Mouse (Mus musculus) forebrain, embryonic 13.5 days (tissue): ENCODE measurements at regions not wholly inside any gene's neighbourhood (a gene's known extent, or its start where the extent isn't known, plus 50 kb on each side); places are given as distances from the start of the nearest gene placed in this dataset.
A peak's percentile ranks its signal among the peaks of the same experiment; 100 is the strongest.

Experiments used
- ATAC-seq: fragments of 200-750 bp; cut with Nextera tagmentation; 2 replicates; pipeline ENCODE4 v1.8.0; 2017
- H3K27ac ChIP-seq: fragments of 300-500 bp; sonication (generic); 2 replicates; pipeline ENCODE4 v1.5.1; 2015; ENCODE audit warnings: inconsistent platforms, mild to moderate bottlenecking, moderate library complexity
- H3K27me3 ChIP-seq: fragments of 300-500 bp; sonication (generic); 2 replicates; pipeline ENCODE4 v1.6.1; 2015; ENCODE audit warnings: mild to moderate bottlenecking, inconsistent platforms
- H3K36me3 ChIP-seq: fragments of 300-500 bp; sonication (generic); 2 replicates; pipeline ENCODE4 v1.6.1; 2015; ENCODE audit warnings: mild to moderate bottlenecking, inconsistent platforms; ENCODE audit not compliant: poor library complexity, severe bottlenecking
- H3K4me1 ChIP-seq: fragments of 300-500 bp; sonication (generic); 2 replicates; pipeline ENCODE4 v1.6.1; 2015; ENCODE audit warnings: inconsistent platforms
- H3K4me2 ChIP-seq: fragments of 300-500 bp; sonication (generic); 2 replicates; pipeline ENCODE4 v1.6.1; 2015; ENCODE audit warnings: inconsistent platforms, mild to moderate bottlenecking, moderate library complexity
- H3K4me3 ChIP-seq: fragments of 300-500 bp; sonication (generic); 2 replicates; pipeline ENCODE4 v1.5.1; 2015; ENCODE audit warnings: mild to moderate bottlenecking, inconsistent platforms
- H3K9ac ChIP-seq: fragments of 300-500 bp; sonication (generic); 2 replicates; pipeline ENCODE4 v1.6.1; 2015; ENCODE audit warnings: mild to moderate bottlenecking, inconsistent platforms
- H3K9me3 ChIP-seq: fragments of 300-500 bp; sonication (generic); replicated peaks from 2 replicates; pipeline ENCODE4 v1.6.1; 2016; ENCODE audit warnings: inconsistent platforms
- WGBS: fragments of 180-500 bp; shearing (Covaris S2); methylation state at CpG from one replicate; pipeline ENCODE4 v1.1.7; 2015; 5-methylcytosine and 5-hydroxymethylcytosine counted together

DNA sequence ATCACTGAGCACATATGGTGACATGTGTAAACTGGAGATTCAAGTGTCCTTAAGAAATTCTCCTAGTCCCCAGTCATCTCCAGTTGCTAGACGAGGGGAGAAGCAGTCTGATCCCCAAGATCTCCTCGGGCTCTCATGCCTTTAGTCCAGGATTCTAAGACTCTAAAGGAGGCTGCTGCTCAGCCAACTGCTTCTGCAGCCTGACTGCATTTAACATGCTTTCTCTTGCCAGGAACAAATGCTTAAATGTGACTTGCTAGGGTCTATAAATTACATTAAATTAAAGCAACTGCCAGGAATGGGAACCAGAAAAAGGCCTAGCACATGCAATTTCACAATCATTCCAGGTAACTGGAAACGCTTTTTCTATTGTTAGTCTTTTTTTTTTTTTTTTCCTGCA lies 599.8 kb upstream of the Gcfc2 start:
- Histone ChIP-seq H3K4me1 (no peaks in the 10 kb centered on the region), H3K27me3 (no peaks in the 10 kb centered on the region), H3K36me3 (no peaks in the 10 kb centered on the region), H3K4me3 (no peak overlapping the region), H3K9ac (no peak overlapping the region), H3K4me2 (no peak overlapping the region), H3K27ac (no peak overlapping the region), H3K9me3 (no peaks in the 10 kb centered on the region)
- ATAC-seq, result no peak
- 81% methylated on average over 3 of the region's 3 CpGs for WGBS

DNA sequence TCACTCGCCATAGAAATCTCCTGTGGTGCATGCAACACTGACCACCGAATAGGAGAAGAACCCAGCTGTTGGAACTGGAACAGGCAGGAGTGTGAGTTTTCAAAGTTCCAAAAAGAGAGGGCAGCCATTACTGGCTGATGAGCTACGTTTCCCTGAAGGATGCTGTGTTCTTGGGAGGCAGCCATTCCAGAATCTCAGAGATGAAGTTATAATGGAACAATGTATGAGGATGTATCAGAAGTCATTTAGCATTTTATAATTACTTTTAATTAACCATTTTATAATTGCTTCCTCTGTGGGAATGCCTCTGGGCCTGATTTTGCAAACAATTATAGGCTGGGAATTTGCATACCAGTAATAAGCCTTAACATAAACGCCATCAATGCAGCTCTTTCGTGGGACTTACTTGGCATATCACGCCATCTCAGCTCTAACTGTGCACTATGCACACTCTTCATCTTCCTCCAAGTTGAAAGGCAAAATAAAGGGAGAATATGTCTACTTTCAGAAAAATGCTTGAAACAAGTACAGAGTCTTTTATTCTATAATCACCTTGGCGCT lies 559.4 kb upstream of the Gcfc2 start:
- 63% methylated on average over 7 of the region's 7 CpGs for WGBS
- ATAC-seq, result 0 out of 2 replicates have a peak, but pooled peaks have one; percentile 27
- Histone ChIP-seq H3K4me3 (no peak overlapping the region), H3K9me3 (no peaks in the 10 kb centered on the region), H3K27me3 (no peaks in the 10 kb centered on the region), H3K4me2 (no peak overlapping the region), H3K9ac (no peak overlapping the region), H3K36me3 (no peaks in the 10 kb centered on the region), H3K27ac (no peak overlapping the region), H3K4me1 (no peaks in the 10 kb centered on the region)

DNA sequence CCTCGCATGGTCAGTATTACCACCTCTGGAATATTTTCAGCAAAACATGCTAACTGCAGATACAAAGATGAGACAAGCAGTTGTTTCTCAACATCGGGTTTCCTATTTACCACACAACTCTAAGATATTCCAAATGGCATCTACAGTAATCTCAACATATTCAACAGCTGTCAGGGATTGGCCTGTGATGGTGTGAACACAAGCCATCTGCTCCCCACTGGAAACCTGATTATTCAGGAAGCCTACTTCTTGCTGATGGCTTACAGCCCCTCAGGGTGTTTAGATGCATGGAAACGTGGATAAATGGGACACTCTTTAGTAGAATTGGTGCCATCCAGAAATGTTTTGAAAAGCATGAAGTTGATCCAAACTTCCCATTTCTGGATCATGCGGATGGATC lies 535.0 kb upstream of the Gcfc2 start:
- H3K4me3 ChIP-seq, result no peak overlapping the region
- H3K27ac ChIP-seq, result no peak overlapping the region
- no peaks in the 10 kb centered on the region for H3K36me3 ChIP-seq
- H3K9ac ChIP-seq, result no peak overlapping the region
- no peaks in the 10 kb centered on the region for H3K9me3 ChIP-seq
- no peaks in the 10 kb centered on the region for H3K27me3 ChIP-seq
- H3K4me2 ChIP-seq, result no peak overlapping the region
- no peak; the same call in 1 of the 2 replicates for ATAC-seq
- no peaks in the 10 kb centered on the region for H3K4me1 ChIP-seq
- whole genome bisulfite sequencing, result 84% methylated on average over 4 of the region's 4 CpGs

DNA sequence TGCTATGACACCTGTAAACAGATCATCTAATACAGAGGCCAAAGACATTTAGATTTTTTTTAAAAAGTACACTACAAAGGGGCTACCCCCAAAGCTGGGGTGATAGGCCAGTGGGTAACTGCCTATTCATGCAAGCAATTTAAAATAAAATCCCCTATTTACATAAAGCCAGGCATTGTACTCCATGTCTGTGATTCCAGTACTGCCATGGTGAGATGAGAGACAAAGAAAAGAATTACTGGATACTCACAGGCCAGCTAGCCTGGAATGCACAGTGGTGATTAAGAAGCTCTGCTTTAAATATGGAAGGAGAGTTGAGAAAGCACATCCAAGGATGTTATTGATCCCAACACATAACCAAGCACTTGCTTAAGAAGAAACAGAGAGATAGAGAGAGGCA lies 520.3 kb upstream of the Gcfc2 start:
- no peak overlapping the region for H3K9ac ChIP-seq
- no peaks in the 10 kb centered on the region for H3K9me3 ChIP-seq
- no peak for ATAC-seq
- H3K4me3 ChIP-seq, result no peak overlapping the region
- H3K36me3 ChIP-seq, result no peaks in the 10 kb centered on the region
- no peak overlapping the region for H3K27ac ChIP-seq
- no peaks in the 10 kb centered on the region for H3K4me1 ChIP-seq
- H3K4me2 ChIP-seq, result no peak overlapping the region
- H3K27me3 ChIP-seq, result no peaks in the 10 kb centered on the region

DNA sequence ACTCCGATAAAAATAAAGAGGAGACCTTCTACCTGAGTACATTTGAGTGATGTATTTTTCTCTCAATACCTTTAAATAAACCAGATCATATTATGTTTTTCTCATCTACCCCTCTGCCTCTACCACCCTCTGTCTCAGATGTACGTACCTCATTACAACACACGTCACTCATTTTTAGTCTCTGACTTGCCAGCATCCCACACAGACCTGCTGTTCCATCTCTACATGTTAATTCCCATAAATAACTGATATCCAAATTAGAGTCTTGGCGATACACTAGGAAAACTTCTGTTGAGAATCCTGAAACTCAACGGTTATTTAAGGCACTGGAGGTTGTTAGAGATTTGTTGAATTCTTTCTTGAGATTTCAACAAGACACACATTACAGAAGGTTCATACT lies 509.9 kb upstream of the Gcfc2 start:
- Histone ChIP-seq H3K27me3 (no peaks in the 10 kb centered on the region), H3K4me2 (no peak overlapping the region), H3K4me1 (no peaks in the 10 kb centered on the region), H3K9me3 (no peaks in the 10 kb centered on the region), H3K27ac (no peak overlapping the region), H3K4me3 (no peak overlapping the region), H3K36me3 (no peaks in the 10 kb centered on the region), H3K9ac (no peak overlapping the region)
- WGBS, result 91% methylated on average over 5 of the region's 5 CpGs
- ATAC-seq, result no peak

DNA sequence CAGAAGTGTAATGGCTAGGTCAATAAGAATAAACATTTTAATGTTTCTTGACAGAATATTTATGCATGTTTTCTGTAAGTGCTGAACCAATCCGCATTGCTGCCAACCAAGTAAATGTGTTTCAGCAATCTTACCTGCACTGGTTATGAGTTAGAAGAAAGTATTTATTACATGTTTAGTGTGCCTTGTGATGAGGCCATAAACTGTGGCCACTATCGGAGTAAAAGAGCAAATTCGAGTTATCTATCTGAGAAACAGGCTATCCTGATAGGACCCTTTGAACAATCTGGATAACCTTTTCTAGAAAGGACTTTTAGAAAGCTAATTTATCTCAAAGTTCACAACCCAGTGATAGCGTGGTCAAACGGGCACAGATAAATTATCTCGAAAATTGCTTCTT lies 488.7 kb upstream of the Gcfc2 start:
- no peak for ATAC-seq
- no peak overlapping the region for H3K27ac ChIP-seq
- 95% methylated on average over 6 of the region's 6 CpGs for WGBS
- H3K9ac ChIP-seq, result no peak overlapping the region
- H3K9me3 ChIP-seq, result no peaks in the 10 kb centered on the region
- H3K27me3 ChIP-seq, result no peaks in the 10 kb centered on the region
- no peak overlapping the region for H3K4me2 ChIP-seq
- no peak overlapping the region for H3K4me3 ChIP-seq
- H3K4me1 ChIP-seq, result no peaks in the 10 kb centered on the region
- no peaks in the 10 kb centered on the region for H3K36me3 ChIP-seq

DNA sequence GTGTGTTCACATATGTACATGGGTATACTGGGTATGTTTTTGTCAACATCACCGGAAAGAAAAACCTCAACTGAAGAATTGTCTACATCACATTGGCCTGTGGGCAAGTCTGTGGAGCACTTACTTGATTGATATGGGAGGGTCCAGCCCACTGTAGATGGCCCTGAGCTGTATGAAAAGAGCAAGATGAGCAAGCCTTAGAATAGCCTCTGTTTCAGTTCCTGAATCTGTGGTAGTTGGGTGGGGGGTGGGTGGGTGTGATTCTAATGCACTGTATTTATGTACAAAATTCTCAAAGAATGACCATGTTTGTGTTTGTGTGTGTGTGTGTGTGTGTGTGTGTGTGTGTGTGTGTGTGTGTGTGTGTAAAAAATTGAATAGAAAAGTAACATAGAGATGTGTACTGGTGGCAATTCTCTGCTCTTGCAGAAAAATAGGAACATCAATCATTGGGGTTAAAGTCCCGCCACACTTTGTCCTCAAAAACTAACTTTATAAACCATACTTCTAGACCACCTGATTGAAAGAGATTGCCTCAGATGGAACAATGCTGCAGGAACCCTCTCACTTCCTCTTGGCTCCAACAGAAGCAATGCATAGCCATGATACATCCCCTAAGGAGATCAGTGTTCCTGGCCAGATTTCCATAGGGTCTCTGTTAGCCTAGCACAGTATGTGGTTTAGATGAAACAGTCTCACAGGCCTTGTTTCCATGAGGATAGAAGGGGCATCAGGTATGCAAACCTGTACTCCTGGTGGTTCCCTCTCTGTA lies 484.3 kb upstream of the Gcfc2 start:
- no peak for ATAC-seq
- no peaks in the 10 kb centered on the region for H3K4me1 ChIP-seq
- H3K4me2 ChIP-seq, result no peak overlapping the region
- H3K4me3 ChIP-seq, result no peak overlapping the region
- H3K27me3 ChIP-seq, result no peaks in the 10 kb centered on the region
- no peak overlapping the region for H3K9ac ChIP-seq
- no peak overlapping the region for H3K27ac ChIP-seq
- no peaks in the 10 kb centered on the region for H3K9me3 ChIP-seq
- H3K36me3 ChIP-seq, result no peaks in the 10 kb centered on the region
- WGBS, result 94% methylated on average over 2 of the region's 2 CpGs

DNA sequence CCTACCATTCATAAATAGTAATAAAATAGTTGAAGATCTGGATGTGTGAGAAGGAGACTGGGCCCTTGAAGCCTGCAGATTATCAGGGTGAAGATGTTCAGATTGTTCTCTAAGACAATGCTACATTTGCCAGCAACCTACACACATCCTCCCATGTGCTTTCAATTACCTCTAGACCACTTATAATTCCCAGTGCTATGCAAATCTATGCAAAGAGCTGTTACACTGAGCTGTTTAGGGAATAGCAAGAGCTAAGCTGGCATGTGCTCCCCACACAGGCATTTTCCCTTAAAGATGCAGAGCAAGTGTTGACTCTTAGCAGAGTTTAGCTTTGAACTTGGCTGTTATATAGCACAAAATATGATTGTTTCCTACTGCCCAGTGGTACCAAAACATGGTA lies 482.1 kb upstream of the Gcfc2 start:
- H3K4me3 ChIP-seq, result no peak overlapping the region
- no peak for ATAC-seq
- no peaks in the 10 kb centered on the region for H3K9me3 ChIP-seq
- no peaks in the 10 kb centered on the region for H3K36me3 ChIP-seq
- H3K9ac ChIP-seq, result no peak overlapping the region
- H3K27me3 ChIP-seq, result no peaks in the 10 kb centered on the region
- H3K27ac ChIP-seq, result no peak overlapping the region
- no peaks in the 10 kb centered on the region for H3K4me1 ChIP-seq
- H3K4me2 ChIP-seq, result no peak overlapping the region

DNA sequence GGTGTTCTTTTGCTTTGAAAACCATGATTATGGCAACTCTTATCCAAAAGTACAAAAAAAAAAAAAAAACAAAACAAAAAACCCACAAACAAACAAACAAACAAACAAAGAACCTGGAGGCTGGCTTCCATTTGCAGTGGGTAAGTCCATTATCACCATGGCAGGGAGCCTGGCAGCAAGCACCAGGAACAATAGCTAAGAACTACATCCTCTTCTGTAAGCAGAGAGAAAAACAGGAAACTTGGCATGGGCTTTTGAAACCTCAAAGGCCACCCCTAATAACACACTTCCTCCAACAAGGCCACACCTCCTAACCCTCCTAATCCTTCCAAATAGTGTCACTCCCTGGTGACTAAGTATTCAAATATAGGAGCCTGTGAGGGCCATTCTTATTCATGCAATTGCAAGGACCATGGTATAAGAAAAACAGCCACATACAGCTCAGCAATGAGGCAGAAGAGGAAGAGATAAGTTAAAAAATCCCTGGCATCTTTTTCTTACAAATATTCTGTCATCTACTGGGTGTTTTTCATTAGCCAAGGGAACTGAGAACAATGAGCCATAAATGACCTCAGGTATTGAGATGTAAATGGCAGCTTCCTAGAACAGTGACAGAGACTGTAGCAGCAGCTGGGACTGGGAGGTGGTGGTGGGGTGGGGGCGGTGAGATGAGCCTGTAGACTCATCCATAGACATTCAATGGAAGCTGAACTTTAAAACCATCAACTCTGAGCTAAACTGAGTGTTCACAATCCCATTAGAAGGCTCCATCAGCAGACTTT lies 477.3 kb upstream of the Gcfc2 start:
- no peak overlapping the region for H3K4me2 ChIP-seq
- ATAC-seq, result no peak
- H3K4me3 ChIP-seq, result no peak overlapping the region
- no peaks in the 10 kb centered on the region for H3K36me3 ChIP-seq
- no peaks in the 10 kb centered on the region for H3K4me1 ChIP-seq
- no peak overlapping the region for H3K27ac ChIP-seq
- H3K9ac ChIP-seq, result no peak overlapping the region
- no peaks in the 10 kb centered on the region for H3K9me3 ChIP-seq
- WGBS, result 86% methylated on average over 1 of the region's 1 CpGs
- no peaks in the 10 kb centered on the region for H3K27me3 ChIP-seq

DNA sequence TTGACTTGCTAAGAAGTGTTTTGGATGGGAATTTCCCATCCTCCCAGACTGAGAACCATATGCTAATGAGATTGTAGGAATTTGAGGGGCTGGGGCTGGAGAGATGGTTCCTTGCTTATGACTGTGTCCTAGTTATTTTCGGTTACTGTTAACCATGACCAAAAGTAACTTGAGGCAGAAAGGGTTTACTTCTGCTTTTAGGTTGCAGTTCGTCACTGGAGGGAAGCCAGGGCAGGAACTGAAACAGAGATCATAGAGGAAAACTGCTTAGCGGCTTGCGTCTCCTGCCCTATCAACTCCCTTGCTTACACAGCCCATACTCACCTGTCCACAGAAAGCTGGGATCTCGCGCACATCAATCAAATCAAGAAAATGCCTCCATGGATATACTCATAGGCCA lies 475.8 kb upstream of the Gcfc2 start:
- WGBS, result 93% methylated on average over 6 of the region's 6 CpGs
- H3K4me3 ChIP-seq, result no peak overlapping the region
- ATAC-seq, result no peak
- H3K27ac ChIP-seq, result no peak overlapping the region
- no peaks in the 10 kb centered on the region for H3K36me3 ChIP-seq
- H3K4me2 ChIP-seq, result no peak overlapping the region
- H3K9ac ChIP-seq, result no peak overlapping the region
- H3K9me3 ChIP-seq, result no peaks in the 10 kb centered on the region
- no peaks in the 10 kb centered on the region for H3K27me3 ChIP-seq
- H3K4me1 ChIP-seq, result no peaks in the 10 kb centered on the region

DNA sequence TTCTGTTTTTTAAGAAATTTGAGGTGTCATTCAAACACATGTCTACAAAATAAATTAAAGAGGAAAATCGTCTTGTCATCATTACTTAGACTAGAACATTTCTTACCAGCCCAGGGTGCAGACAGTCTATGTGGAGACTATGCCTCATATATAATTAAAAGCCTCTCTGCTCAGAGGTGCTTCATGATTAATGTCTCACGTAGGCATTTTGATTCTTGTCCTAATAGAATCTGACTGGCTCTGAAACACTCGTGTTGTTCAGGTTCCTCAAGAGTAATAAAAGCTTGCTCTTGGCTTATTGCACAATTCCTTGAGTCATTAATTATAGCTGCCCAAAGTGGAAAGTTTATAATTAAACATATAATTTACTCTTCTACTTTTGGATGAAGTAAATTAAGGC lies 475.1 kb upstream of the Gcfc2 start:
- 66% methylated on average over 3 of the region's 3 CpGs for WGBS
- Histone ChIP-seq H3K27me3 (no peaks in the 10 kb centered on the region), H3K4me1 (no peaks in the 10 kb centered on the region), H3K4me3 (no peak overlapping the region), H3K4me2 (no peak overlapping the region), H3K27ac (no peak overlapping the region), H3K36me3 (no peaks in the 10 kb centered on the region), H3K9ac (no peak overlapping the region), H3K9me3 (no peaks in the 10 kb centered on the region)
- ATAC-seq, result no peak

DNA sequence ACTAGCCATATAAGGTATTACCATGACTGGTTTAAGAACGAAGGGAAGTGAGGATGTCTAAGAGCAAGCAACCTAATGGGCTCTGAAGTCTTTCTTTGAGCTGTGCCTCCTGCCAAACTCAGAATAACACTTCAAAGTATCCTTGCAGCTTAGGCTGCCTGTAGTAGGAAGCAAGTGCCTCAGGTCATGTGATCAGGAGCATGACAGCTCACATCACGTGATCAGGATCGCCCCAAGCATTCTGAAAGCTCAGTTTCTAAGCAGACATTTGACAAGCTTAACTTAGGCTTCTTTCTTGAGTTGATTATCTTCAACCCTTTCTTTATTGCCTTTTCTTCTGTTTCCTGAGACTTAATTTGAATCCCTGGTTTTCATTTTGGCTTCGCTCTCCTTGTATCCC lies 462.4 kb upstream of the Gcfc2 start:
- no peak for ATAC-seq
- H3K27ac ChIP-seq, result no peak overlapping the region
- H3K4me1 ChIP-seq, result no peaks in the 10 kb centered on the region
- H3K9ac ChIP-seq, result no peak overlapping the region
- no peaks in the 10 kb centered on the region for H3K36me3 ChIP-seq
- H3K4me3 ChIP-seq, result no peak overlapping the region
- H3K27me3 ChIP-seq, result no peaks in the 10 kb centered on the region
- 83% methylated on average over 4 of the region's 4 CpGs for WGBS
- H3K4me2 ChIP-seq, result no peak overlapping the region
- no peaks in the 10 kb centered on the region for H3K9me3 ChIP-seq
